Mouse (Mus musculus) G1E (cell line): Measurements from ENCODE around the gene Zfp988.
"Not testable (repeated sequence)": the region's sequence is repeated elsewhere in the genome, so short reads cannot be mapped to it uniquely, and the experiment has no call there.

Experiments used
- CTCF ChIP-seq: IDR thresholded peaks from 2 replicates; pipeline ENCODE4 v1.5.1; 2012; ENCODE audit warnings: low read depth, low read length, inconsistent platforms, mixed read lengths
- GATA1 ChIP-seq: IDR thresholded peaks from 2 replicates; pipeline ENCODE4 v1.6.1; 2012; ENCODE audit warnings: borderline replicate concordance, low read length, inconsistent platforms, mixed read lengths
- GATA2 ChIP-seq: IDR thresholded peaks from 2 replicates; pipeline ENCODE4 v1.6.1; 2012; ENCODE audit warnings: low read depth, low read length, inconsistent platforms, borderline replicate concordance
- POLR2AphosphoS5 ChIP-seq: IDR thresholded peaks from 2 replicates; pipeline ENCODE4 v1.6.1; 2012; ENCODE audit warnings: low read depth, low read length, inconsistent platforms; ENCODE audit not compliant: insufficient replicate concordance
- TAL1 ChIP-seq: conservative IDR thresholded peaks from 2 replicates; pipeline ENCODE4 v1.6.1; 2012; ENCODE audit warnings: low read depth, low read length, inconsistent platforms, mixed read lengths

DNA sequence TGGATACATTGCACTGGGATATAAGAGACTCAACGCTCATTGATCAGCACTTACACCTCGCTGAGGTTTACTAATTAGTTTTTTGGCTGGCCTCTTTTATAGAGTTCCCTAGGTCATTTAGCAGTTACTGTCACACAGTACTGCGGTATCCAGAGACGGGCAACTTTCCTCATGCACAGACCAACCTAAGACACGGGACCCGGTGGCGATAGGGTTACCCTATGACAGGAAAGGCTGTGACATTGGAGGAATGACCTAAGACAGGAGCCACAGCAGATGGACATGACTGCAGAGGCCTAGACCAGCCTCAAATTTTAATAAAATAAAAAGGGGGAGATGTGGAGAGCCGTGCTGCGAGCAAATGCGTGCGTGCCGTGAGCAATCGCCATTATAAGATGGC, 33.9 kb upstream of the Zfp988 start:
- not testable (repeated sequence) for TF ChIP-seq CTCF, POLR2AphosphoS5, TAL1, GATA1, GATA2
